Mouse (Mus musculus) erythroblast, embryonic 14.5 days (primary cell): Measurements from ENCODE around the gene Prelid1.

Experiments used
- GATA1 ChIP-seq: IDR thresholded peaks from 2 replicates; pipeline ENCODE4 v1.6.1; 2012; ENCODE audit warnings: low read length, inconsistent platforms, mixed read lengths
- TAL1 ChIP-seq: IDR thresholded peaks from 3 replicates; pipeline ENCODE4 v1.6.1; 2012; ENCODE audit warnings: low read length, inconsistent platforms, mixed read lengths

- TF ChIP-seq GATA1 (no peak), TAL1 (no peak)
Measured at GRCm38 (mm10) chr13:55314891-55315412, 5.3 kb upstream of the Prelid1 start.
